Mouse (Mus musculus): ENCODE measurements around the gene Pank4.

DNA sequence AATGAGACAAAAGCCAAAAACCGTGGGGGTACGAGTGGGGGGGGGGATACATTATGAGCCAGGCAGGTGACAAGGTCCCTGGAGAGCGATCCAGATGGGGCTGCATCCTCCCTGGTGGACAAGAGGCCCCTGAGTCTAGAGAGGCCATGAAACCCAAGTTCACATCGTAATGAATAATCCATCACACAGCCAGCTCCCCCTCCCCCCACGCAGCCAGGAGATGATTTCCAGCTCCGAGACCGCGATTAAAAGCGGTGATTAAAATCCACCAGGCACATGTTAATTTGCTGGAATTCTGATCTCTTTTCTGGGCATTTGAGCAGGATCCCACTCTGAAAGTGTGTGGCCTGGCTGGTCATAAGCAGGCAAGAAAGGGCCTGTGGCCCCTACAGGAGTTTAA is 56.9 kb downstream of the Pank4 start:
- TF ChIP-seq CTCF (IDR thresholded peaks at IDR 0.05; ENCODE audit: insufficient read depth, low read depth, low read length) (no peak), POLR2A (IDR thresholded peaks at IDR 0.05; ENCODE audit: insufficient read depth, low read depth, low read length) (no peak)

Data from olfactory bulb, adult 2 months (tissue).